Mouse (Mus musculus): Measurements from ENCODE around the gene Nop10. TPM values are rescaled to one million over a fixed set of nuclear protein-coding genes. Genes with fewer than 3 reads are reported as not detected.

Gene Nop10
- polyA plus RNA-seq (2014; fragmentation: Illumina TruSeq; extraction: RNeasy Lipid Tissue Mini Kit (QIAGEN cat#74804); ENCODE audit: insufficient read depth, low read depth, low replicate concordance) = 89.4 TPM

GRCm38 (mm10) chr2:112261748-112262653, at the start of gene Nop10:
Nop10 (plus strand) TSS chr2:112261926.

GRCm38 (mm10) chr2:112239212-112239934, 22.4 kb upstream of the Nop10 start, which contains the start of gene Lpcat4:
Lpcat4 (plus strand) TSS chr2:112239468.

GRCm38 (mm10) chr2:112259241-112259962, 2.3 kb upstream of the Nop10 start, which contains the start of gene Nutm1:
Nutm1 (minus strand) TSS chr2:112259291.

GRCm38 (mm10) chr2:112265448-112266241, 3.9 kb downstream of the Nop10 start, which contains the start of gene Slc12a6:
Slc12a6 (plus strand) TSS chr2:112265825.

GRCm38 (mm10) chr2:112266242-112266592, 4.5 kb downstream of the Nop10 start, which contains the start of gene Gm21985:
Gm21985 (plus strand) TSS chr2:112266314.

Other genes starting within 250 kb of the Nop10 start
- not detected for gene Olfr1310, start 249.2 kb upstream of the Nop10 start, polyA plus RNA-seq (2014; fragmentation: Illumina TruSeq; extraction: RNeasy Lipid Tissue Mini Kit (QIAGEN cat#74804); ENCODE audit: insufficient read depth, low read depth, low replicate concordance)
- not detected for gene Olfr1311, start 237.5 kb upstream of the Nop10 start, polyA plus RNA-seq (2014; fragmentation: Illumina TruSeq; extraction: RNeasy Lipid Tissue Mini Kit (QIAGEN cat#74804); ENCODE audit: insufficient read depth, low read depth, low replicate concordance)
- gene Olfr1312, start 211.7 kb upstream of the Nop10 start, polyA plus RNA-seq (2014; fragmentation: Illumina TruSeq; extraction: RNeasy Lipid Tissue Mini Kit (QIAGEN cat#74804); ENCODE audit: insufficient read depth, low read depth, low replicate concordance) = not detected
- gene Olfr1313, start 184.1 kb upstream of the Nop10 start, polyA plus RNA-seq (2014; fragmentation: Illumina TruSeq; extraction: RNeasy Lipid Tissue Mini Kit (QIAGEN cat#74804); ENCODE audit: insufficient read depth, low read depth, low replicate concordance) = not detected
- gene Olfr1314, start 165.1 kb upstream of the Nop10 start, polyA plus RNA-seq (2014; fragmentation: Illumina TruSeq; extraction: RNeasy Lipid Tissue Mini Kit (QIAGEN cat#74804); ENCODE audit: insufficient read depth, low read depth, low replicate concordance) = not detected
- not detected for gene Olfr1315-ps1, start 146.5 kb upstream of the Nop10 start, polyA plus RNA-seq (2014; fragmentation: Illumina TruSeq; extraction: RNeasy Lipid Tissue Mini Kit (QIAGEN cat#74804); ENCODE audit: insufficient read depth, low read depth, low replicate concordance)
- gene Olfr1316, start 126.9 kb upstream of the Nop10 start, polyA plus RNA-seq (2014; fragmentation: Illumina TruSeq; extraction: RNeasy Lipid Tissue Mini Kit (QIAGEN cat#74804); ENCODE audit: insufficient read depth, low read depth, low replicate concordance) = not detected
- gene Olfr1317, start 121.6 kb upstream of the Nop10 start, polyA plus RNA-seq (2014; fragmentation: Illumina TruSeq; extraction: RNeasy Lipid Tissue Mini Kit (QIAGEN cat#74804); ENCODE audit: insufficient read depth, low read depth, low replicate concordance) = not detected
- not detected for gene Olfr1318, start 107.7 kb upstream of the Nop10 start, polyA plus RNA-seq (2014; fragmentation: Illumina TruSeq; extraction: RNeasy Lipid Tissue Mini Kit (QIAGEN cat#74804); ENCODE audit: insufficient read depth, low read depth, low replicate concordance)
- gene Lpcat4, start 22.5 kb upstream of the Nop10 start, polyA plus RNA-seq (2014; fragmentation: Illumina TruSeq; extraction: RNeasy Lipid Tissue Mini Kit (QIAGEN cat#74804); ENCODE audit: insufficient read depth, low read depth, low replicate concordance) = 12.9 TPM
- gene Nutm1, start 2.6 kb upstream of the Nop10 start, polyA plus RNA-seq (2014; fragmentation: Illumina TruSeq; extraction: RNeasy Lipid Tissue Mini Kit (QIAGEN cat#74804); ENCODE audit: insufficient read depth, low read depth, low replicate concordance) = not detected
- gene Slc12a6, start 3.9 kb downstream of the Nop10 start, polyA plus RNA-seq (2014; fragmentation: Illumina TruSeq; extraction: RNeasy Lipid Tissue Mini Kit (QIAGEN cat#74804); ENCODE audit: insufficient read depth, low read depth, low replicate concordance) = 16.7 TPM
- not detected for gene Gm21985, start 4.4 kb downstream of the Nop10 start, polyA plus RNA-seq (2014; fragmentation: Illumina TruSeq; extraction: RNeasy Lipid Tissue Mini Kit (QIAGEN cat#74804); ENCODE audit: insufficient read depth, low read depth, low replicate concordance)
- gene Emc4, start 106.1 kb downstream of the Nop10 start, polyA plus RNA-seq (2014; fragmentation: Illumina TruSeq; extraction: RNeasy Lipid Tissue Mini Kit (QIAGEN cat#74804); ENCODE audit: insufficient read depth, low read depth, low replicate concordance) = 93.4 TPM
- gene Katnbl1, start 117.3 kb downstream of the Nop10 start, polyA plus RNA-seq (2014; fragmentation: Illumina TruSeq; extraction: RNeasy Lipid Tissue Mini Kit (QIAGEN cat#74804); ENCODE audit: insufficient read depth, low read depth, low replicate concordance) = 7.7 TPM
- 22.4 TPM for gene Emc7, start 193.1 kb downstream of the Nop10 start, polyA plus RNA-seq (2014; fragmentation: Illumina TruSeq; extraction: RNeasy Lipid Tissue Mini Kit (QIAGEN cat#74804); ENCODE audit: insufficient read depth, low read depth, low replicate concordance)
- not detected for gene Chrm5, start 218.8 kb downstream of the Nop10 start, polyA plus RNA-seq (2014; fragmentation: Illumina TruSeq; extraction: RNeasy Lipid Tissue Mini Kit (QIAGEN cat#74804); ENCODE audit: insufficient read depth, low read depth, low replicate concordance)
- 11.6 TPM for gene Aven, start 231.0 kb downstream of the Nop10 start, polyA plus RNA-seq (2014; fragmentation: Illumina TruSeq; extraction: RNeasy Lipid Tissue Mini Kit (QIAGEN cat#74804); ENCODE audit: insufficient read depth, low read depth, low replicate concordance)

All from lung, adult 10 weeks (tissue).